Mouse (Mus musculus) embryonic facial prominence, embryonic 14.5 days (tissue): ENCODE data around the gene Heatr6. TPM values are rescaled to one million over a fixed set of nuclear protein-coding genes. Genes with fewer than 3 reads are reported as not detected.

ENCODE experiments used
- ATAC-seq: fragments of 200-750 bp; cut with Nextera tagmentation; 2 replicates; pipeline ENCODE4 v1.8.0; 2017; ENCODE audit warnings: low read depth, moderate number of reproducible peaks, moderate TSS enrichment
- DNase-seq: peaks from one replicate; pipeline ENCODE4 v3.0.0-alpha.2; 2015; ENCODE audit warnings: low spot score
- H3K27ac ChIP-seq: fragments of 300-500 bp; sonication (generic); replicated peaks from 2 replicates; pipeline ENCODE4 v1.5.1; 2014; ENCODE audit warnings: low read depth, mild to moderate bottlenecking, low read length, moderate library complexity
- H3K27me3 ChIP-seq: fragments of 300-500 bp; sonication (generic); replicated peaks from 2 replicates; pipeline ENCODE4 v1.6.1; 2014; ENCODE audit warnings: low read length; ENCODE audit not compliant: control insufficient read depth, insufficient read depth
- H3K36me3 ChIP-seq: fragments of 300-500 bp; sonication (generic); 2 replicates; pipeline ENCODE4 v1.6.1; 2014; ENCODE audit warnings: low read length, mixed read lengths; ENCODE audit not compliant: control insufficient read depth, insufficient read depth
- H3K4me1 ChIP-seq: fragments of 300-500 bp; sonication (generic); 2 replicates; pipeline ENCODE4 v1.6.1; 2014; ENCODE audit warnings: antibody characterized with exemption, low read length; ENCODE audit not compliant: control insufficient read depth, insufficient read depth
- H3K4me2 ChIP-seq: fragments of 300-500 bp; sonication (generic); 2 replicates; pipeline ENCODE4 v1.6.1; 2014; ENCODE audit warnings: low read depth, mild to moderate bottlenecking, low read length, moderate library complexity, mixed read lengths
- H3K4me3 ChIP-seq: fragments of 300-500 bp; sonication (generic); 2 replicates; pipeline ENCODE4 v1.5.1; 2014; ENCODE audit warnings: low read depth, mild to moderate bottlenecking, low read length
- H3K9ac ChIP-seq: fragments of 300-500 bp; sonication (generic); 2 replicates; pipeline ENCODE4 v1.6.1; 2014; ENCODE audit warnings: low read depth, mild to moderate bottlenecking, low read length, moderate library complexity, mixed read lengths
- H3K9me3 ChIP-seq: fragments of 300-500 bp; sonication (generic); 2 replicates; pipeline ENCODE4 v1.6.1; 2016; ENCODE audit warnings: low read length; ENCODE audit not compliant: control insufficient read depth
- WGBS: fragments of 180-500 bp; shearing (Covaris S2); extraction: QIAGEN DNeasy Blood & Tissue Kit; methylation state at CpG from one replicate; pipeline ENCODE4 v1.1.7; 2014; 5-methylcytosine and 5-hydroxymethylcytosine counted together
- polyA plus RNA-seq: library from polyadenylated mRNA; unstranded; fragments of >200 nt; fragmentation: Nextera tagmentation; extraction: Ambion mirVana; gene quantifications from 2 replicates; pipeline ENCODE4 v1.2.1, GENCODE M21; 2014

Gene Heatr6
- polyA plus RNA-seq, 1 experiment from 2014 or later = 19.2 TPM

DNA sequence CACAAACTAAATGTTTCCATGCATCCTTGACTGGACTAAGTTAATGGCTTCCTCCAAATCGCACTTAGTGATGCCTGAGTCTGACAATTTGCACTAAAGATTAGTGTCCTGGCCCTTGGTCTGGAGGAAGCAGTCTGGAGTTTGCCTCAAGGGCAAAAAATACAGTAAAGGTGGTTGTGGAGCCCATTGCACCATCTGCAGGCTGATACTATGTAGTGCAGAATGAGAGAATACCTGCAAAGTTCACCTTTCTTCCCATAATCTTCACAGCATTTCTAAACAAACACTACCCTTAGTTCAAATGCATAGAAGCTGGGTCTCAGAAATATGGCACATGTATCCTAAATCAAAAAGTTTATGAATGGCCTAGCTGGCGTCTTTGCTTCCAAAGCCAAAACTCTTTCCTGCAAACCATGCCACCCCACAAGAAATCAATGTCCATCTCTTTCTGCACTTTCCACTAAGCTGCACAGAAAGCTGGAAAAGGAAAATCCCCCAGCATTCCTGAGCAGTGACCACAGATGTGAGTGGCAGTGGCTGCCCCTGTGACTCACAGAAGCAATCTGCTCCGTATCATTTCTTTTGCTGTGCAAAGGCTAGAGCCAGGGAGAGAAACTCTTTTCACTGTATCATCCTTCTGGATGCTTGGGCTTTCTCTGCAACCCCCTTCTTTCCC, 24.6 kb upstream of the Heatr6 start:
- no peaks in the 10 kb centered on the region for H3K27me3 ChIP-seq
- ATAC-seq (no peak), DNase-seq (no peak)
- WGBS = 59% methylated on average over 3 of the region's 3 CpGs
- no peak overlapping the region for H3K4me2 ChIP-seq
- no peaks in the 10 kb centered on the region for H3K4me1 ChIP-seq
- 0 out of 2 replicates have a peak, but pooled peaks cover 1% of the 10 kb centered on the region for H3K9me3 ChIP-seq
- H3K9ac ChIP-seq = no peak overlapping the region
- H3K4me3 ChIP-seq = no peak overlapping the region
- H3K27ac ChIP-seq = no peak overlapping the region
- H3K36me3 ChIP-seq = no peaks in the 10 kb centered on the region

DNA sequence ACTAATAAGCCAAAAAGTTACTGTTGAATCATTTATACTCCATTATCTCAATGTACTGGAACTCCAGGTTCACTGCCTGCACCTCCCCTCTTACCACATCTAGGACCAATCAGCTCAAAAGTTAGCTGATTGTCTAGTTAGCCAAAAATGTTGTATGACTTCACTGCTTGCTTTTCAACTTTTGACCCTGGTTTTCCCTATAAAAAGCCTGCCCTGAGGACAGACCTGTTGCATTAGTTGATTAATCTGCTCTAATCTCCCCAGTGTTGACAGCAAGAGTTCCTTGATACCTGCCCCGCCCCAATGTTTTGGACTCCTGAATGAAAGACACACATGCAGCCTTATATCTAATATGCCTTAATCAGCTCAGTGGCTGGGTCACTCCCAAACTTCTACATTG, 22.4 kb upstream of the Heatr6 start:
- H3K27ac ChIP-seq = no peak overlapping the region
- H3K27me3 ChIP-seq = no peaks in the 10 kb centered on the region
- 0 out of 2 replicates have a peak, but pooled peaks cover 3% of the 10 kb centered on the region for H3K9me3 ChIP-seq
- DNase-seq = peak; percentile 16
- H3K9ac ChIP-seq = no peak overlapping the region
- H3K4me2 ChIP-seq = no peak overlapping the region
- no peaks in the 10 kb centered on the region for H3K36me3 ChIP-seq
- WGBS = 78% methylated on average over 1 of the region's 1 CpGs
- ATAC-seq = no peak
- H3K4me1 ChIP-seq = no peaks in the 10 kb centered on the region
- no peak overlapping the region for H3K4me3 ChIP-seq

DNA sequence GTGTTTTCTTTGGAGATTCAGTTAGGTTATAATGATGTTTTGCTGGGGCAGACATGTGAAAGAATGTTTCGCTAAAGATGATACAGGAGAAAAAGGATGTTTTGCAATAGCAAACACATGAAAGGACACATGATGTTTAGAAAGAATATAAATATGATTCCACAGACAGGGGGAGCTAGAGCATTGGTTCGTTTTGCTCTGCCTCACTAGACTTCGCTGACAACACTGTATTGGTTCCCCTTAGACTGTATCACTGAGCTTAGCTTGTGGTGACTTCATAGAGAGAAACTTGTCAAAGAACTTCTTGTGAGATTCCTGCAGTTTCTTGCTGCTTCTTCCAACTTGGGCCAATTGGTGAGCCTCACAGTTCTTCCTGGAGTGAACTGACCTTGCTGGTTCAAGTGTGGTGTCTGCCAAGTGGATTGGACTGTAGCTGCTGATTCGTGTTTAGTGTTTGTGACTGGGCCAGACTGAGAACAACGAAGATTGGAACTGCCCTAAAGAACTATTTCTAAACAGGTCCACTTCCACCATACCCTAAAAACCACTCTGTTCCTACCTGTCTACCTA, 20.3 kb upstream of the Heatr6 start:
- Histone ChIP-seq H3K9ac (no peak overlapping the region), H3K9me3 (0 out of 2 replicates have a peak, but pooled peaks cover 3% of the 10 kb centered on the region), H3K4me3 (no peak overlapping the region), H3K4me1 (no peaks in the 10 kb centered on the region), H3K36me3 (no peaks in the 10 kb centered on the region), H3K27me3 (no peaks in the 10 kb centered on the region), H3K27ac (no peak overlapping the region), H3K4me2 (no peak overlapping the region)
- ATAC-seq (no peak), DNase-seq (no peak)
- WGBS = 71% methylated on average over 5 of the region's 5 CpGs

DNA sequence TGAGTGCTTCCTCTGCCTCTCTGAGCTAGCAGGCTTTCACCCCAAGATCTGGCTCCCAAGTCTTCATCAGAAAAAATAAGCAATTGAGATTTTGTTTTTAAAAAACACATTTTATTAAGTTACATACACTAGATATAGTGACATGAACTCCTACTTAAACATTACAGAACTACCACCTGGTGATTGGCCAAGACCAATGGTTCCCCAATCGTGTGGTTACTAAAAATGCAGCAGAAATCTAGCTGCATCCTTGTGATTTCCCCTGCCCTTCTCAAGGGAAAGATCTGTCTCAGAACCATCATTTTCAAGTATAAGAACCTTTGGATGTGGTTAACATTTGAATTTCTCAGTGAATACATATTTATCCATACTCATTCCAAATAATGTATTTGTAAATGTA, 19.3 kb upstream of the Heatr6 start:
- Histone ChIP-seq H3K9me3 (0 out of 2 replicates have a peak, but pooled peaks cover 3% of the 10 kb centered on the region), H3K4me3 (no peak overlapping the region), H3K27me3 (no peaks in the 10 kb centered on the region), H3K36me3 (no peaks in the 10 kb centered on the region), H3K9ac (no peak overlapping the region), H3K4me1 (no peaks in the 10 kb centered on the region), H3K4me2 (no peak overlapping the region), H3K27ac (no peak overlapping the region)
- no peak for ATAC-seq
- WGBS = 64% methylated on average over 1 of the region's 1 CpGs
- DNase-seq = no peak

DNA sequence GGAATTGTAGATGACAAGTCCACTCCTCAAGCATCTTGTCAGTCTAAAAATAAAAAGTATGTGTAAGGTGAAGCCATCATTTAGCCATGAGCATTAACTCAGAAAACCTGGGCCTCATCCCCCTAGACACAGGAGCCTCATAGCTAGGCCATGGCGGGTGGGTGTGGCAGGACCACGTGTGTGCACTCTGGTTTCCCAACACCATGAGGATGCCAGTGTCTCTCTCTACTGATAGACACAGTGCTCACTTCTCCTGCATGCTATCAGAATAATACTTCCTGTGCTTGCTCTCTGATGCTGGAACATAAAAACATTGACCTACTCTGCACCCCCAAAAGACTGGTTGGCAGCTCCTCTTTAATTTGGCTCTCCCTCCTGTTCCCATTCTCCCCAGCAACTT, 17.6 kb upstream of the Heatr6 start:
- no peak overlapping the region for H3K4me2 ChIP-seq
- H3K27me3 ChIP-seq = 0 out of 2 replicates have a peak, but pooled peaks cover 4% of the 10 kb centered on the region
- WGBS = 74% methylated on average over 2 of the region's 2 CpGs
- ATAC-seq (no peak), DNase-seq (no peak)
- no peaks in the 10 kb centered on the region for H3K4me1 ChIP-seq
- no peak overlapping the region for H3K4me3 ChIP-seq
- H3K36me3 ChIP-seq = no peaks in the 10 kb centered on the region
- H3K9me3 ChIP-seq = 0 out of 2 replicates have a peak, but pooled peaks cover 3% of the 10 kb centered on the region
- no peak overlapping the region for H3K9ac ChIP-seq
- H3K27ac ChIP-seq = no peak overlapping the region

DNA sequence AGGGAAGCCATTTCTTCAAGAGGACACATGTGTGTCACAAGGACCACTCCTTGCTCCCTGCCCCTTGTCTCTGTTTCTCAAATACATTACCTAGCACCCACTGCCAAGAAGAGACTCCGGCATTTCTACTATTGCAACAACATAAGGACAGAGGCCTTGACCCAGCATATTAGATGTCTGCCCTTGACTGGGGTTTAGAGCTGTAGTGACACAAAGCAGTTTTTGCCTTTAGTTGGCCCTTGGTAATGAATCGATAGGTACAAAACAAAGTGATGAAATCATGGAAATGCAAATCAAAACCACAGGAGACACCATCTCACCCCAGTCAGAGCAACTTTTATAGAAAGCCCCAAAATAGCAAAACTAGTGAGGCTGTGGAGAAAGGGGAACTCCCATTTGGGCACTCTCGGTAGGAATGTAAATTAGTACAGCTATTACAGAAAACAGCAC, 16.4 kb upstream of the Heatr6 start:
- WGBS = 76% methylated on average over 3 of the region's 3 CpGs
- ATAC-seq (no peak), DNase-seq (no peak)

DNA sequence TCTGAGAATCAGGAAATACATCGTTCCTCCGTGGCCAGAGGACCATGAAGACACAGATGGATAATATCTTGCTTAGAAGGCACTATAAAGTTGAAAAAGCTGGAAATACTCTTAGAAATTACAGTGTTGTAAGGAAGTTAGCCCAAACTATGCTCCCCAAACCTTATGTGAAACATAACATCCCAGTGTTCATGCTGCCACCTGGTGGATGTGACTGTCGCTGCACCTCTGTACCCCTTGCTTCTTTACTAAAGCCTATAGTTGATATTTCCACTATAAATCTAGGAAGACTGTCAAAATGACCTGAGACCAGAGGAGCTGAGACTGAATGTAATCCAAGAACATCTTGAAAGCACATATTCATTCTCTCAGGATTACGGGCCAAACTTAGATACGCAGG, 14.3 kb upstream of the Heatr6 start:
- Histone ChIP-seq H3K9ac (no peak overlapping the region), H3K9me3 (no peaks in the 10 kb centered on the region), H3K4me2 (no peak overlapping the region), H3K4me3 (no peak overlapping the region), H3K27me3 (0 out of 2 replicates have a peak, but pooled peaks cover 6% of the 10 kb centered on the region), H3K36me3 (no peaks in the 10 kb centered on the region), H3K4me1 (no peaks in the 10 kb centered on the region), H3K27ac (no peak overlapping the region)
- DNase-seq (peak; percentile 73), ATAC-seq (no peak)
- WGBS = 18% methylated on average over 5 of the region's 5 CpGs

More for the DNA sequence above, 16.4 kb upstream of the Heatr6 start:
- Histone ChIP-seq H3K4me2 (no peak overlapping the region), H3K9ac (no peak overlapping the region), H3K36me3 (no peaks in the 10 kb centered on the region), H3K9me3 (0 out of 2 replicates have a peak, but pooled peaks cover 3% of the 10 kb centered on the region), H3K27me3 (0 out of 2 replicates have a peak, but pooled peaks cover 6% of the 10 kb centered on the region), H3K27ac (no peak overlapping the region), H3K4me3 (no peak overlapping the region), H3K4me1 (no peaks in the 10 kb centered on the region)

DNA sequence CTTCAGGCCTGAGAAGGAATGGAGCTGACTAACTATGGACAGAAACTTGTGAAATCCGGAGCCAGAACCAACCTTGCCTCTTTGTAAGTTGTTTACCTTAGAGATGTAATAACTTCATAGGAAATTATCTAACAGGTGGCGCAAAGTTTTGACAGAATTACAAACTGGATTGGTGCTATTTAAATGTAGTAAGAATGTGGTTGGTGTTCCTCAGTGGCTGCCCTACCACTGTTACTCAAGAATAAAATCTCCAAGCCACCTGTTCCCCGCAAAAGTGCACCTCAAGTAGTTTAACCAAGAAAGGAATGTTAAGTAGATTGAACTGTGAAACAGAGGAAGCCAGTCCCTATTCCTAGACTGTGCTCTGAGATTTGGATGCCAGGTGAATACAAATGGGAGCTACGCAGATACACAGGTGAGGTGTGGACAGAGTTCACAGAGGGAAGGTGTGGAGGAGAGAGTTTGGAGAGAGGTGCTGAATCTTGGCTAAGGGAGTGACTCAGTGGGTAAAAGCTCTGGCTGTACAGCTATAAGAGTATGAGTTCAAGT, 13.0 kb upstream of the Heatr6 start:
- Histone ChIP-seq H3K36me3 (no peaks in the 10 kb centered on the region), H3K27me3 (0 out of 2 replicates have a peak, but pooled peaks cover 6% of the 10 kb centered on the region), H3K4me3 (no peak overlapping the region), H3K4me1 (no peaks in the 10 kb centered on the region), H3K9me3 (no peaks in the 10 kb centered on the region), H3K9ac (no peak overlapping the region), H3K4me2 (no peak overlapping the region), H3K27ac (no peak overlapping the region)
- DNase-seq (no peak), ATAC-seq (no peak)
- WGBS = 74% methylated on average over 4 of the region's 4 CpGs
